Comparison of ENCODE assay signal across 8 mouse cellular contexts in genomic region chr12:80644506-80644868, GRCm38 (mm10). TPM values are rescaled to one million over a fixed set of nuclear protein-coding genes. Genes with fewer than 3 reads are reported as not detected.
DNase-seq lines count a peak whose midpoint lies in the region; ATAC-seq and TF ChIP-seq lines count a peak whose summit lies in the region.

No protein-coding gene starts in this region.

- peaks cover 17% of the 10 kb centered on the region for H3K4me1 ChIP-seq in thymus, adult 2 months (replicated peaks; ENCODE audit: control insufficient read depth, insufficient read depth, low read length)
- peaks cover 12% of the 10 kb centered on the region for H3K4me1 ChIP-seq in liver, adult 2 months (ENCODE audit: control insufficient read depth, insufficient read depth, low read length)
- H3K4me1 ChIP-seq in stomach, embryonic 16.5 days (ENCODE audit: control insufficient read depth, insufficient read depth, low read length) = peaks cover 24% of the 10 kb centered on the region

- H3K27ac ChIP-seq in thymus, adult 2 months (ENCODE audit: control insufficient read depth, insufficient read depth, low read length) = no peak overlapping the region
- peak overlapping the region; percentile 52 for H3K27ac ChIP-seq in liver, adult 2 months (replicated peaks; ENCODE audit: insufficient read depth, low read depth, low read length)
- peak overlapping the region; percentile 34; the same call in 1 of the 2 replicates for H3K27ac ChIP-seq in stomach, embryonic 16.5 days (ENCODE audit: low read length)

- peak overlapping the region; percentile 76 for H3K4me2 ChIP-seq in stomach, embryonic 16.5 days (ENCODE audit: low read depth, low read length)

- 4% methylated on average over 18 of the region's 18 CpGs for WGBS in thymus, adult 2 months
- WGBS in liver, adult 2 months = 2% methylated on average over 18 of the region's 18 CpGs
- 4% methylated on average over 18 of the region's 18 CpGs for whole genome bisulfite sequencing in stomach, embryonic 16.5 days

- H3K9me3 ChIP-seq in stomach, embryonic 16.5 days (replicated peaks; ENCODE audit: control insufficient read depth, low read length) = no peaks in the 10 kb centered on the region

- H3K36me3 ChIP-seq in thymus, adult 2 months (ENCODE audit: control insufficient read depth, insufficient read depth, low read length) = peaks cover 8% of the 10 kb centered on the region
- H3K36me3 ChIP-seq in liver, adult 2 months (ENCODE audit: control insufficient read depth, insufficient read depth, low read length) = peaks cover 10% of the 10 kb centered on the region
- H3K36me3 ChIP-seq in stomach, embryonic 16.5 days (ENCODE audit: control insufficient read depth, insufficient read depth, low read length) = peaks cover 5% of the 10 kb centered on the region; the same call in 1 of the 2 replicates

- no peaks in the 10 kb centered on the region for H3K27me3 ChIP-seq in thymus, adult 2 months (ENCODE audit: control insufficient read depth, insufficient read depth, low read length)
- no peaks in the 10 kb centered on the region for H3K27me3 ChIP-seq in liver, adult 2 months (ENCODE audit: control insufficient read depth, insufficient read depth, low read length)
- no peaks in the 10 kb centered on the region for H3K27me3 ChIP-seq in stomach, embryonic 16.5 days (ENCODE audit: control insufficient read depth, insufficient read depth, low read length)

- peak; percentile 12 for DNase-seq in embryo, embryonic 10.5 days (ENCODE audit: low spot score)
- DNase-seq in embryo, embryonic 11 days = no peak
- no peak for DNase-seq in thymus, adult 2 months
- DNase-seq in thymus, adult 18-20 months = no peak
- DNase-seq in liver, adult 2 months (ENCODE audit: extremely low read depth, low read depth, low spot score) = no peak
- DNase-seq in cerebellum, postnatal 36 days = no peak

- peak overlapping the region; percentile 79 for H3K4me3 ChIP-seq in thymus, adult 2 months (ENCODE audit: control insufficient read depth, insufficient read depth, low read length)
- H3K4me3 ChIP-seq in liver, adult 2 months (ENCODE audit: insufficient read depth, low read depth, low read length) = peak overlapping the region; percentile 74
- H3K4me3 ChIP-seq in stomach, embryonic 16.5 days (replicated peaks; ENCODE audit: low read length) = peak overlapping the region; percentile 99

- H3K9ac ChIP-seq in liver, adult 2 months (ENCODE audit: low read depth, low read length) = peak overlapping the region; percentile 81
- H3K9ac ChIP-seq in stomach, embryonic 16.5 days (ENCODE audit: low read length) = peak overlapping the region; percentile 96

- no peak for TF ChIP-seq POLR2A in thymus, adult 2 months (IDR thresholded peaks at IDR 0.05; ENCODE audit: control insufficient read depth, extremely low read depth, insufficient read depth, low read length, poor library complexity)
- TF ChIP-seq POLR2A in liver, adult 2 months (IDR thresholded peaks at IDR 0.05; ENCODE audit: extremely low read depth, insufficient read depth, low read length) = no peak

- TF ChIP-seq CTCF in thymus, adult 2 months (IDR thresholded peaks at IDR 0.05; ENCODE audit: borderline replicate concordance, control insufficient read depth, extremely low read depth, insufficient read depth, low read length, poor library complexity) = no peak
- TF ChIP-seq CTCF in liver, adult 2 months (IDR thresholded peaks at IDR 0.05; ENCODE audit: low read depth, low read length) = no peak

- peaks cover 17% of the 10 kb centered on the region; the same call in 1 of the 2 replicates for H3K79me2 ChIP-seq in liver, adult 2 months (ENCODE audit: control insufficient read depth, insufficient read depth, low read length)

- ATAC-seq in stomach, embryonic 16.5 days (ENCODE audit: insufficient read depth, low FRiP score) = no peak
- ATAC-seq in cerebellum, adult (ENCODE audit: insufficient number of reproducible peaks, low FRiP score, low TSS enrichment) = no peak

RNA-seq across cellular contexts. Expression of gene Erh, which starts 0.3 kb away (rescaled TPM):
- 49.6 and 54.4 TPM in 2 replicates for polyA plus RNA-seq in thymus, adult 2 months (2012; rRNA removed)
- total RNA-seq in liver, adult 2 months (2014; rRNA removed) = 17.6 and 20.4 TPM in 2 replicates
- 18.1 and 21.2 TPM in 2 replicates for polyA plus RNA-seq in liver, adult 2 months (2012; rRNA removed)
- polyA plus RNA-seq in stomach, embryonic 16.5 days (2015; fragmentation: Nextera tagmentation; extraction: Ambion mirVana) = 216 and 218 TPM in 2 replicates

RNA-seq across cellular contexts. Expression of gene Slc39a9, which starts 0.8 kb away (rescaled TPM):
- polyA plus RNA-seq in thymus, adult 2 months (2012; rRNA removed) = 55.7 and 58.2 TPM in 2 replicates
- total RNA-seq in liver, adult 2 months (2014; rRNA removed) = 20.7 and 20.8 TPM in 2 replicates
- polyA plus RNA-seq in liver, adult 2 months (2012; rRNA removed) = 46.4 and 51.4 TPM in 2 replicates
- polyA plus RNA-seq in stomach, embryonic 16.5 days (2015; fragmentation: Nextera tagmentation; extraction: Ambion mirVana) = 31.4 and 31.5 TPM in 2 replicates

RNA-seq across cellular contexts. Expression of gene Plekhd1, which starts 47.9 kb away (rescaled TPM):
- 0.18 and 0.20 TPM in 2 replicates for polyA plus RNA-seq in thymus, adult 2 months (2012; rRNA removed)
- total RNA-seq in liver, adult 2 months (2014; rRNA removed) = 0.07 TPM in 1 of 2 replicates, not detected in the other
- not detected in 2 replicates for polyA plus RNA-seq in liver, adult 2 months (2012; rRNA removed)
- polyA plus RNA-seq in stomach, embryonic 16.5 days (2015; fragmentation: Nextera tagmentation; extraction: Ambion mirVana) = 4.4 and 4.6 TPM in 2 replicates
